Mouse (Mus musculus): Measurements from ENCODE around the gene Smoc2. TPM values are rescaled to one million over a fixed set of nuclear protein-coding genes. Genes with fewer than 3 reads are reported as not detected.

Gene Smoc2
- polyA plus RNA-seq, 1 experiment, result 1.1 TPM

DNA sequence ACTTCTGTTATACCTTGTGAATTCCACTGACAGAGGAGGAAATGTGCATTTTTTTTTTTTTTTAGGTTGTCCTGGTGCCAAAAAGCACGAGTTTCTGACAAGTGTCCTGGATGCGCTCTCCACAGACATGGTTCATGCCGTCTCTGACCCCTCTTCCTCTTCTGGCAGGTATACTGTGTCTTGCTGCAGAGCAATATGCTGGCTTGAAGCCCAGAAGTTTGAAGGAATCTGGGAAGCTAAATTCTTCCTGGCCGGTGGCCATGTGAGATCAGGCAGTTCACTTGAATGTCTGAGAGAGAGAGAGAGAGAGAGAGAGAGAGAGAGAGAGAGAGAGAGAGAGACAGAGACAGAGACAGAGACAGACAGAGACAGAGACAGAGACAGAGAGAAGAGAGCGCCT lies 118.2 kb downstream of the Smoc2 start:
- peak in 1 of 2 experiments; percentile 30 for DNase-seq
- no peaks in the 10 kb centered on the region for H3K27me3 ChIP-seq (ENCODE audit: control insufficient read depth, insufficient read depth, low read length)
- H3K4me1 ChIP-seq (ENCODE audit: control insufficient read depth, insufficient read depth, low read length), result no peaks in the 10 kb centered on the region
- TF ChIP-seq CTCF (IDR thresholded peaks at IDR 0.05; ENCODE audit: borderline replicate concordance, insufficient read depth, low read depth, low read length) (no peak), POLR2A (IDR thresholded peaks at IDR 0.05; ENCODE audit: borderline replicate concordance, insufficient read depth, low read length) (no peak)
- WGBS, result 25% methylated on average over 5 of the region's 5 CpGs
- H3K4me3 ChIP-seq (replicated peaks; ENCODE audit: insufficient read depth, low read depth, low read length), result no peak overlapping the region
- H3K27ac ChIP-seq (ENCODE audit: insufficient read depth, low read length), result no peak overlapping the region

GRCm38 (mm10) chr17:14398650-14399424 lies 119.5 kb downstream of the Smoc2 start:
- no peak overlapping the region for H3K4me3 ChIP-seq (replicated peaks; ENCODE audit: insufficient read depth, low read depth, low read length)
- WGBS, result 95% methylated on average over 8 of the region's 8 CpGs
- DNase-seq, result no peak
- no peaks in the 10 kb centered on the region for H3K27me3 ChIP-seq (ENCODE audit: control insufficient read depth, insufficient read depth, low read length)
- TF ChIP-seq CTCF (IDR thresholded peaks at IDR 0.05; ENCODE audit: borderline replicate concordance, insufficient read depth, low read depth, low read length) (no peak), POLR2A (IDR thresholded peaks at IDR 0.05; ENCODE audit: borderline replicate concordance, insufficient read depth, low read length) (no peak)
- H3K27ac ChIP-seq (ENCODE audit: insufficient read depth, low read length), result no peak overlapping the region
- no peaks in the 10 kb centered on the region for H3K4me1 ChIP-seq (ENCODE audit: control insufficient read depth, insufficient read depth, low read length)

DNA sequence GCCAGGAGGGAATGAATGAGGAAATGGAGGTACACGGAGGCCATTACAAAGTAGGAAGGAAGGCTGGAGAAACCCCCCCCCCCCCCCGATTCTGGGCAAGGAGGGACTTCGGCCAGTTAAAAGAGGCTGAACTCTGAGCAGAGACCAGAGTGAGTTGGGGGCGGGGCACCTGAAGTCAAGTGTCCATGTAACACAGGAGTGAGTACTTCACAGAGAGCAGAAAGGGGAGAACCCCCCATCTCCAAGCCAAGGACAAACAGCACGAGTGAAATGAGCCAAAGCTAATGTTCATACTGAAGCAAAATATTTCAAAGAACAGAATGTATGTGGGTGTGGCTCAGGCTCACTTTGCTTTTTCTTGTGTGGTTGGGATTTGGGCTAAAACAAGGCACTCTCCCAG lies 121.7 kb downstream of the Smoc2 start:
- no peaks in the 10 kb centered on the region for H3K27me3 ChIP-seq (ENCODE audit: control insufficient read depth, insufficient read depth, low read length)
- 63% methylated on average over 5 of the region's 5 CpGs for WGBS
- no peaks in the 10 kb centered on the region for H3K4me1 ChIP-seq (ENCODE audit: control insufficient read depth, insufficient read depth, low read length)
- H3K27ac ChIP-seq (ENCODE audit: insufficient read depth, low read length), result no peak overlapping the region
- TF ChIP-seq CTCF (IDR thresholded peaks at IDR 0.05; ENCODE audit: borderline replicate concordance, insufficient read depth, low read depth, low read length) (no peak), POLR2A (IDR thresholded peaks at IDR 0.05; ENCODE audit: borderline replicate concordance, insufficient read depth, low read length) (no peak)
- H3K4me3 ChIP-seq (replicated peaks; ENCODE audit: insufficient read depth, low read depth, low read length), result no peak overlapping the region
- no peak for DNase-seq

DNA sequence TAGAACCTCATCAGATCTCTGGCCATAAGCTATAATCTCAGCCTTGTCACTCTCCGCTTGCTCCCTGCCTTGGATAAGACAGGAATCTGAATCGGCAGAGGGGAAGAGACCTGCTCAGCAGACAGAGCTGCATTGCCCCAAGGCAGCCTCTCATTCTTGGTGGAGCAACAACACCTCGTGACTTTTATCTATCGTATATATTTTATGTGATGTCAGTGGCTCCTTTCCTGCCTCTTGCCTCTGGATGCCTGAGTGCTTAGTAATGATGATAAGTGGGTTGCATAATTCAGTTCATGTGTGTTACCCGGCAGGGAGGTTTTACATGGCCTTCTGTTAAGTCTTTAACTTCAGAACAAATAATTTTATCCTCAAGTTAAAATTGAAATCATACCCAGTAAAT lies 128.6 kb downstream of the Smoc2 start:
- Histone ChIP-seq H3K27me3 (ENCODE audit: control insufficient read depth, insufficient read depth, low read length) (no peaks in the 10 kb centered on the region), H3K27ac (ENCODE audit: insufficient read depth, low read length) (no peak overlapping the region), H3K4me1 (ENCODE audit: control insufficient read depth, insufficient read depth, low read length) (no peaks in the 10 kb centered on the region), H3K4me3 (replicated peaks; ENCODE audit: insufficient read depth, low read depth, low read length) (no peak overlapping the region)
- WGBS, result 77% methylated on average over 5 of the region's 5 CpGs
- DNase-seq, result no peak
- TF ChIP-seq CTCF (IDR thresholded peaks at IDR 0.05; ENCODE audit: borderline replicate concordance, insufficient read depth, low read depth, low read length) (no peak), POLR2A (IDR thresholded peaks at IDR 0.05; ENCODE audit: borderline replicate concordance, insufficient read depth, low read length) (no peak)

GRCm38 (mm10) chr17:14412460-14412859 lies 133.2 kb downstream of the Smoc2 start:
- H3K27me3 ChIP-seq (ENCODE audit: control insufficient read depth, insufficient read depth, low read length), result no peaks in the 10 kb centered on the region
- H3K4me1 ChIP-seq (ENCODE audit: control insufficient read depth, insufficient read depth, low read length), result no peaks in the 10 kb centered on the region
- no peak overlapping the region for H3K27ac ChIP-seq (ENCODE audit: insufficient read depth, low read length)
- no peak for DNase-seq
- H3K4me3 ChIP-seq (replicated peaks; ENCODE audit: insufficient read depth, low read depth, low read length), result no peak overlapping the region
- TF ChIP-seq POLR2A (IDR thresholded peaks at IDR 0.05; ENCODE audit: borderline replicate concordance, insufficient read depth, low read length) (no peak), CTCF (IDR thresholded peaks at IDR 0.05; ENCODE audit: borderline replicate concordance, insufficient read depth, low read depth, low read length) (no peak)
- 81% methylated on average over 2 of the region's 2 CpGs for WGBS

- Histone ChIP-seq H3K27ac (ENCODE audit: insufficient read depth, low read length) (no peak overlapping the region), H3K4me1 (ENCODE audit: control insufficient read depth, insufficient read depth, low read length) (no peaks in the 10 kb centered on the region), H3K27me3 (ENCODE audit: control insufficient read depth, insufficient read depth, low read length) (no peaks in the 10 kb centered on the region), H3K4me3 (replicated peaks; ENCODE audit: insufficient read depth, low read depth, low read length) (no peak overlapping the region)
- no peak for TF ChIP-seq POLR2A (IDR thresholded peaks at IDR 0.05; ENCODE audit: borderline replicate concordance, insufficient read depth, low read length)
- TF ChIP-seq CTCF (IDR thresholded peaks at IDR 0.05; ENCODE audit: borderline replicate concordance, insufficient read depth, low read depth, low read length), result no peak
- DNase-seq, result no peak
- WGBS, result 88% methylated on average over 5 of the region's 5 CpGs
These were observed 135.2 kb downstream of the Smoc2 start for GRCm38 (mm10) chr17:14414511-14414910.

GRCm38 (mm10) chr17:14420460-14421046 lies 141.2 kb downstream of the Smoc2 start:
- peak; percentile 25 to 44 for DNase-seq
- WGBS, result 13% methylated on average over 8 of the region's 8 CpGs
- no peak for TF ChIP-seq POLR2A (IDR thresholded peaks at IDR 0.05; ENCODE audit: borderline replicate concordance, insufficient read depth, low read length)
- no peak for TF ChIP-seq CTCF (IDR thresholded peaks at IDR 0.05; ENCODE audit: borderline replicate concordance, insufficient read depth, low read depth, low read length)

GRCm38 (mm10) chr17:14426481-14426880 lies 147.2 kb downstream of the Smoc2 start:
- no peak overlapping the region for H3K4me3 ChIP-seq (replicated peaks; ENCODE audit: insufficient read depth, low read depth, low read length)
- WGBS, result 84% methylated on average over 6 of the region's 6 CpGs
- TF ChIP-seq CTCF (IDR thresholded peaks at IDR 0.05; ENCODE audit: borderline replicate concordance, insufficient read depth, low read depth, low read length) (no peak), POLR2A (IDR thresholded peaks at IDR 0.05; ENCODE audit: borderline replicate concordance, insufficient read depth, low read length) (no peak)
- H3K27ac ChIP-seq (ENCODE audit: insufficient read depth, low read length), result no peak overlapping the region
- H3K4me1 ChIP-seq (ENCODE audit: control insufficient read depth, insufficient read depth, low read length), result no peaks in the 10 kb centered on the region
- no peaks in the 10 kb centered on the region for H3K27me3 ChIP-seq (ENCODE audit: control insufficient read depth, insufficient read depth, low read length)
- DNase-seq, result no peak

More at GRCm38 (mm10) chr17:14420460-14421046, 141.2 kb downstream of the Smoc2 start:
- Histone ChIP-seq H3K27ac (ENCODE audit: insufficient read depth, low read length) (no peak overlapping the region), H3K27me3 (ENCODE audit: control insufficient read depth, insufficient read depth, low read length) (no peaks in the 10 kb centered on the region), H3K4me3 (replicated peaks; ENCODE audit: insufficient read depth, low read depth, low read length) (no peak overlapping the region), H3K4me1 (ENCODE audit: control insufficient read depth, insufficient read depth, low read length) (peaks cover 6% of the 10 kb centered on the region; the same call in 1 of the 2 replicates)
